Mouse (Mus musculus) kidney, postnatal 0 days (tissue): ENCODE results near the gene Gatc. TPM values are rescaled to one million over a fixed set of nuclear protein-coding genes. Genes with fewer than 3 reads are reported as not detected.

ENCODE experiments used
- ATAC-seq: fragments of 200-750 bp; cut with Nextera tagmentation; replicated peaks from 2 replicates; pipeline ENCODE4 v1.8.0; 2017; ENCODE audit warnings: low read depth, moderate number of reproducible peaks, moderate TSS enrichment, moderate library complexity; ENCODE audit not compliant: low FRiP score
- DNase-seq: peaks from one replicate; pipeline ENCODE4 v3.0.0-alpha.2; 2016; ENCODE audit warnings: low spot score
- H3K27ac ChIP-seq: fragments of 300-500 bp; sonication (generic); 2 replicates; pipeline ENCODE4 v1.5.1; 2014; ENCODE audit warnings: mild to moderate bottlenecking
- H3K27me3 ChIP-seq: fragments of 300-500 bp; sonication (generic); 2 replicates; pipeline ENCODE4 v1.6.1; 2014; ENCODE audit warnings: low read length, mixed read lengths; ENCODE audit not compliant: insufficient read depth
- H3K36me3 ChIP-seq: fragments of 300-500 bp; sonication (generic); 2 replicates; pipeline ENCODE4 v1.6.1; 2014; ENCODE audit warnings: low read length, mixed read lengths; ENCODE audit not compliant: insufficient read depth
- H3K4me1 ChIP-seq: fragments of 300-500 bp; sonication (generic); replicated peaks from 2 replicates; pipeline ENCODE4 v1.6.1; 2014; ENCODE audit warnings: antibody characterized with exemption, low read length, mixed read lengths; ENCODE audit not compliant: insufficient read depth
- H3K4me2 ChIP-seq: fragments of 300-500 bp; sonication (generic); 2 replicates; pipeline ENCODE4 v1.6.1; 2014; ENCODE audit warnings: mild to moderate bottlenecking, low read length, moderate library complexity, mixed read lengths
- H3K4me3 ChIP-seq: fragments of 300-500 bp; sonication (generic); replicated peaks from 2 replicates; pipeline ENCODE4 v1.5.1; 2014; ENCODE audit warnings: low read depth, low read length
- H3K9ac ChIP-seq: fragments of 300-500 bp; sonication (generic); 2 replicates; pipeline ENCODE4 v1.6.1; 2014; ENCODE audit warnings: low read depth, low read length
- H3K9me3 ChIP-seq: fragments of 300-500 bp; sonication (generic); replicated peaks from 2 replicates; pipeline ENCODE4 v1.6.1; 2016; ENCODE audit warnings: low read length, inconsistent platforms, mixed read lengths
- CTCF ChIP-seq: IDR thresholded peaks from 2 replicates; pipeline ENCODE4 v1.5.1; 2016; ENCODE audit warnings: antibody characterized with exemption, low read depth, mild to moderate bottlenecking, moderate library complexity
- WGBS: fragments of 180-500 bp; shearing (Covaris S2); extraction: QIAGEN DNeasy Blood & Tissue Kit; methylation state at CpG from one replicate; pipeline ENCODE4 v1.1.7; 2014; 5-methylcytosine and 5-hydroxymethylcytosine counted together
- polyA plus RNA-seq: library from polyadenylated mRNA; unstranded; fragments of >200 nt; fragmentation: Nextera tagmentation; extraction: Ambion mirVana; gene quantifications from 2 replicates; pipeline ENCODE4 v1.2.1, GENCODE M21; 2015

Gatc gene
- polyA plus RNA-seq, 1 experiment from 2014 or later, result 20.8 TPM

DNA sequence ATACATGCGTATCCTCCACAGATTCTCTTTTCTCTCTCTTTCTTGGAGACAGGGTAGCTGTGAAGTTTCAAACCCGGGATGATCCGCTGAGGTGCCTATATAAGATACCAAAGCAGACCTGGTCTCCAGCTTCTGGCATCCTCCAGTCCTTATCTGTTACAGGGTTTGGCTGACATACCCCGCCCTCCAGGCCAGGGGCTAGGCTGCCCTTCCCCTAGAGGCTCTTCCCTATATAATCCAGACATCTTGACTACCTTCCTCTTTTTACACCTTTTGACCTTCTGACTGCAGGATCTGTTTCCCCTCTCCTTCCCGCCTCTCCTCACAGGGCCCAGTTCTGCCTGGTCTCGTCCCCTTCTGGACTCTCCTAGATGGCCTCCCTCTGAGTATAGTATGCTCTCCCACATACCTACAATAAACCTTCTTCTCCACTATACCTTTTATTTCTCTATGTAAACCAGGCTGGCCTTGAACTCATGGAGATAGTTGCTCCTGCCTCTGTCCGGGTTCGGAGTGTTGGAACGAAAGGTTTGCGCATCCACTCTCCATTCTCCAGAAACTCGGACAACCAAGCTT lies 14.6 kb downstream of the Gatc start:
- TF ChIP-seq CTCF, result no peak
- H3K27me3 ChIP-seq, result no peaks in the 10 kb centered on the region
- H3K4me2 ChIP-seq, result peak overlapping the region; percentile 97
- peak overlapping the region; percentile 94 for H3K9ac ChIP-seq
- H3K9me3 ChIP-seq, result no peaks in the 10 kb centered on the region
- H3K4me3 ChIP-seq, result peak overlapping the region; percentile 89
- ATAC-seq, result peak; percentile 20; the same call in 1 of the 2 replicates
- peaks cover 14% of the 10 kb centered on the region; the same call in 1 of the 2 replicates for H3K4me1 ChIP-seq
- WGBS, result 25% methylated on average over 11 of the region's 11 CpGs
- peak overlapping the region; percentile 65 for H3K27ac ChIP-seq
- no peak for DNase-seq
- H3K36me3 ChIP-seq, result 0 out of 2 replicates have a peak, but pooled peaks cover 14% of the 10 kb centered on the region

DNA sequence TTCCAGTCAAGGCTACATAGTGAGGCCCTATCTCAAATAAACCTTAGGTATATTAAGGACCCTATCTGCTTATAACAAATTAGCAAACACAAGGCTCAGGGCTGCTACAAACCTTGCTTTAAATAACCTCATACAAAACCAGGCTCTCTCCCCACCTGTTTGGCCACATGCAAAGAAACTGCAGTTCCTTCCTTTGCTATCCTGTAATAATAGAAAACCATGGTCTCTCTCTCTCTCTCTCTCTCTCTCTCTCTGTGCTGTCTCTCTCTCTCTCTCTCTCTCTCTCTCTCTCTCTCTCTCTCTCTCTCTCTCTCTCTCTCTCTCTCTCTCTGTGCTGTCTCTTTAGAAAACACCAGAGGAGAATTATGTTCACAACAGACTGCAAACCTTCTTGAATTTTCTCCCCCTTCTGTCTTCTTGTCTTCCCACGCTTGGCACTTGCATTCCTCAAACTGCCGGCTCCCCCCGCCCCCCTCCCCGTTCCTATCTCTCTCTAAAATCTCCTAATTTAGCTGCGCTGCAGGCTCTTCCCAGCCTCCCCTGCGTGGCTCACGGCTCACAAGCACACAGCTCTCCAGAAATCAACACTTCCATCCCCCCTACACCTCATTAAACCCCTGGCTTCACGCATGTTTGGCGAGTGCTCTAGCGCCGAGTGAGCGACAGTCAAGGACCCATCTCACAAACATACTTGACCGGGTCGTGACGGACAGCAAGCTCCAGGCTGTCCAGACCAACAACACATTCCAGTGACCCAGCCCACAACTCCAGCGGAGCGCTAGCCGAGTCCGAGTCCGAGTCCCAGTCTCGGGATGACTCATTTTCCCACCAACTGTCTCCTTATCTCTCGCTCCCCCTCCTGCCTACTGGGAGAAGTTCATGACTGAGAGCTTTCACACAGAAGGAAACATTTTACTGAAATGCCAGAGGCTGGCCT lies 21.7 kb downstream of the Gatc start:
- Histone ChIP-seq H3K9ac (0 out of 2 replicates have a peak overlapping the region, but pooled peaks have one; percentile 24), H3K36me3 (no peaks in the 10 kb centered on the region), H3K4me3 (peak overlapping the region; percentile 30), H3K27me3 (no peaks in the 10 kb centered on the region), H3K27ac (peak overlapping the region; percentile 74), H3K9me3 (no peaks in the 10 kb centered on the region), H3K4me2 (peak overlapping the region; percentile 63), H3K4me1 (peaks cover 14% of the 10 kb centered on the region)
- peak; percentile 89 for ATAC-seq
- under 1% methylated on average over 21 of the region's 22 CpGs for WGBS
- TF ChIP-seq CTCF, result peak; percentile 74
- peak; percentile 97 for DNase-seq

DNA sequence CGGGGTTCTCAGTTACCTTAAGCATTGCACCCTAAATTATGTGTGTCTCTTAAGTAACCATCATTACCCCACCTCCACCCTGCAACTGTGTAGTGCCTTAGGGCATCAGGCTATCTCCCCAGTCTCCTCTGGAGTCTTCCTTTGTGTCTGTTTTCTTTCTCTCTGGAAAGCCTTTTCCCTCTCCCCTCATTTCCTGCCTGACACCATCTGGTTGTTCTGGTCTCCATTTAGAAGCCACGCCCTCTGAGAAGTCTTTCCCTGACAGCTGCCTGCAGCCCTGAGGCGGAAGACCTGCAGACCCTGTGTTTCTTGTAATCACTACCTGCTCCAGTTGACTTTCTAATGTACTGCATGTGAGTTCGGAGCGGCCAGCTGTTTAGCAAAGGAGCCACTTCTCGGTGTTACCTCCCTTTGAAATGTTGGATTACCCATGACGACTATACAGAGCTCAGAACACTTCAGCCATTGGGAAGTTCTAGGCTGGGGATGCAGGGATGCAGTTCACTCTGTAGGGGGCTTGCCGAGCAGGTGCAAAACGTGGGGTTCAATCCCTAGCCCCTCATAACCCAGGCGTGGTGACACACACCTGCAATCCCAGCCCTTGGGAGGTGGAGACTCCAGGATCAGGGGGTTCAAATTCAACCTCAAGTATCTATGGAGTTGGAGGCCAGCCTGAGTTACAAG lies 23.2 kb downstream of the Gatc start:
- peak; percentile 72 for DNase-seq

DNA sequence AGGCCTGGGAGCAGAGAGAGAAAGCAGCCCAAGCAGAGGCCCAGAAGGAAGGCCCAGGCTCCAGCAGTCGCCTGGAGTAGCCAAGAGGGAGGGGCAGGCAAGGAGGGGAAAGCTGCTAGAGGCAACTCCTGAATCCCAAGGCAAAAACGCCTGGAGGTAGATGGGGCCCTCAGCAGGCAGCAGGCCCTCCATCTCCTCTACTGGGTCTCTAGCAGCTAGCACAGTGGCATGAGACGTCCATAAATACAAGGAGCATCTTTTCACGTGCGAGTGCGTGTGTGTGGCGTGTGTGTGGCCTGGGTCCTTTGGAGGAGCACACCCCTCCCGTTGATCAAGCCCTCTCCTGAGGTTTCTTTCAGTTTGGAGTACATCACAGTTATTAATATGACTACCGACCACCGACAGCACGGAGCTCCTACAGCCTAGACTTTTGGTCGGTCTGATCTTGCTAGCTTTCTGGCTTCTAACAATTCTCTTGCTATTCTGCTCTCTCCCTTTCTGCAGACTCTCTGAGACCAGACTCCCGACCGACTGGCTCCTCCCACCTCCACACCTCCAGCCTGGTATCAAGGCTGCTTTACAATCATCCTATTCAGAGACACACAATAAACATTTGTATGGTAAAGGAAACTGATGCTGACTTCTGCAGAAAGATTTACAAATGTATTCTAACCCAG lies 23.9 kb downstream of the Gatc start:
- DNase-seq (peak; percentile 28), ATAC-seq (no peak)
- H3K4me3 ChIP-seq, result no peak overlapping the region
- no peaks in the 10 kb centered on the region for H3K36me3 ChIP-seq
- H3K4me2 ChIP-seq, result no peak overlapping the region
- no peaks in the 10 kb centered on the region for H3K27me3 ChIP-seq
- no peaks in the 10 kb centered on the region for H3K9me3 ChIP-seq
- H3K4me1 ChIP-seq, result peaks cover 17% of the 10 kb centered on the region
- no peak overlapping the region for H3K27ac ChIP-seq
- 14% methylated on average over 14 of the region's 14 CpGs for WGBS
- 0 out of 2 replicates have a peak overlapping the region, but pooled peaks have one; percentile 6 for H3K9ac ChIP-seq
- no peak for TF ChIP-seq CTCF

More for the DNA sequence above, 23.2 kb downstream of the Gatc start:
- Histone ChIP-seq H3K4me1 (peaks cover 17% of the 10 kb centered on the region), H3K36me3 (no peaks in the 10 kb centered on the region), H3K9ac (no peak overlapping the region), H3K27me3 (no peaks in the 10 kb centered on the region), H3K4me3 (no peak overlapping the region), H3K4me2 (peak overlapping the region; percentile 12; the same call in 1 of the 2 replicates), H3K9me3 (no peaks in the 10 kb centered on the region), H3K27ac (0 out of 2 replicates have a peak overlapping the region, but pooled peaks have one; percentile 74)
- 9% methylated on average over 10 of the region's 10 CpGs for WGBS
- ATAC-seq, result no peak
- TF ChIP-seq CTCF, result no peak

DNA sequence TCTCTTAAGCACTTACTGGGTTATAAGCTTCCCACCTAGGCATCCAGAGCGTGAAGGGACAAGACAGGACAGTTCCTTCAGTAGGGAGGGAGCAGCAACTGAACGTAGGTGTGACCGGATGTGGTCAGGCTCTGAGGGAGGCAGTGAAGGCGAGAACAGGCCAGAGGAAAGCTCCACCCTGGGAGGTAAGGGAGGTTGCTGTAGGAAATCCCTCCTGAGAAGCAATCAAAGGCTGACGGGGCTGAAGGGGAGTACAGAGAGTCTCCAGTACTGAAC lies 27.4 kb downstream of the Gatc start:
- Histone ChIP-seq H3K9me3 (no peaks in the 10 kb centered on the region), H3K4me1 (peaks cover 14% of the 10 kb centered on the region; the same call in 1 of the 2 replicates), H3K4me2 (no peak overlapping the region), H3K27me3 (no peaks in the 10 kb centered on the region), H3K36me3 (no peaks in the 10 kb centered on the region), H3K4me3 (no peak overlapping the region), H3K9ac (no peak overlapping the region), H3K27ac (no peak overlapping the region)
- TF ChIP-seq CTCF, result no peak
- WGBS, result 47% methylated on average over 5 of the region's 5 CpGs
- no peak for ATAC-seq
- DNase-seq, result no peak
